Mouse (Mus musculus) G1E (cell line): Measurements from ENCODE around the gene Entpd7. TPM values are rescaled to one million over a fixed set of nuclear protein-coding genes. Genes with fewer than 3 reads are reported as not detected.

Source experiments
- ATAC-seq: 2 replicates; pipeline ENCODE4 v1.8.0; 2016; ENCODE audit warnings: mild to moderate bottlenecking; ENCODE audit not compliant: insufficient number of reproducible peaks, poor library complexity, low FRiP score, severe bottlenecking; ENCODE audit errors: extremely low read depth
- DNase-seq: peaks from one replicate; pipeline ENCODE4 v3.0.0; 2012; ENCODE audit warnings: low spot score
- H3K27me3 ChIP-seq: 2 replicates; pipeline ENCODE4 v1.6.1; 2012; ENCODE audit warnings: mild to moderate bottlenecking, low read length, inconsistent platforms; ENCODE audit not compliant: insufficient read depth
- H3K36me3 ChIP-seq: replicated peaks from 2 replicates; pipeline ENCODE3; 2012; ENCODE audit warnings: mild to moderate bottlenecking, inconsistent platforms
- H3K4me1 ChIP-seq: 2 replicates; pipeline ENCODE4 v1.6.1; 2012; ENCODE audit warnings: low read depth, low read length, inconsistent platforms, mixed read lengths; ENCODE audit not compliant: insufficient read depth
- H3K4me3 ChIP-seq: 2 replicates; pipeline ENCODE4 v1.5.1; 2012; ENCODE audit warnings: low read depth, mild to moderate bottlenecking, inconsistent platforms, low read length, moderate library complexity, mixed read lengths
- H3K9me3 ChIP-seq: replicated peaks from 2 replicates; pipeline ENCODE4 v1.6.1; 2012; ENCODE audit warnings: inconsistent platforms
- CTCF ChIP-seq: IDR thresholded peaks from 2 replicates; pipeline ENCODE4 v1.5.1; 2012; ENCODE audit warnings: low read depth, low read length, inconsistent platforms, mixed read lengths
- GATA1 ChIP-seq: IDR thresholded peaks from 2 replicates; pipeline ENCODE4 v1.6.1; 2012; ENCODE audit warnings: borderline replicate concordance, low read length, inconsistent platforms, mixed read lengths
- GATA2 ChIP-seq: IDR thresholded peaks from 2 replicates; pipeline ENCODE4 v1.6.1; 2012; ENCODE audit warnings: low read depth, low read length, inconsistent platforms, borderline replicate concordance
- POLR2AphosphoS5 ChIP-seq: IDR thresholded peaks from 2 replicates; pipeline ENCODE4 v1.6.1; 2012; ENCODE audit warnings: low read depth, low read length, inconsistent platforms; ENCODE audit not compliant: insufficient replicate concordance
- TAL1 ChIP-seq: conservative IDR thresholded peaks from 2 replicates; pipeline ENCODE4 v1.6.1; 2012; ENCODE audit warnings: low read depth, low read length, inconsistent platforms, mixed read lengths
- polyA plus RNA-seq: library from polyadenylated mRNA; stranded (reverse); fragments of >175 nt; gene quantifications from 2 replicates; pipeline ENCODE4 v1.2.3, GENCODE M21; 2012
- total RNA-seq, 2 experiments: library from RNA; stranded (forward) in 1 of 2; stranded (reverse) in 1 of 2; fragments of 200-1000 nt in 1 of 2; fragments of >200 nt in 1 of 2; fragmentation: Nextera tagmentation in 1 of 2; gene quantifications; 2 replicates each; pipeline ENCODE4 v1.2.3; 2014 to 2017

Entpd7 gene
- total and polyA plus RNA-seq, 3 experiments: 2.2 to 21.1 (median 6.6) TPM

- no peaks in the 10 kb centered on the region for H3K27me3 ChIP-seq
- H3K4me1 ChIP-seq: peaks cover 23% of the 10 kb centered on the region
- H3K9me3 ChIP-seq: 0 out of 2 replicates have a peak, but pooled peaks cover 2% of the 10 kb centered on the region
- DNase-seq: no peak
- peaks cover 56% of the 10 kb centered on the region for H3K36me3 ChIP-seq
- no peak overlapping the region for H3K4me3 ChIP-seq
- ATAC-seq: no peak
- TF ChIP-seq CTCF (no peak), POLR2AphosphoS5 (no peak), TAL1 (no peak), GATA1 (no peak), GATA2 (no peak)
Observed at GRCm38 (mm10) chr19:43711971-43712370, 22.5 kb downstream of the Entpd7 start.

- Histone ChIP-seq H3K4me3 (no peak overlapping the region), H3K36me3 (peaks cover 81% of the 10 kb centered on the region), H3K4me1 (no peaks in the 10 kb centered on the region; the same call in 1 of the 2 replicates), H3K27me3 (no peaks in the 10 kb centered on the region), H3K9me3 (no peaks in the 10 kb centered on the region)
- TF ChIP-seq GATA2 (no peak), CTCF (no peak), POLR2AphosphoS5 (no peak), GATA1 (no peak)
- no peak for ATAC-seq
- no peak for DNase-seq
Observed at GRCm38 (mm10) chr19:43720061-43720460, 30.6 kb downstream of the Entpd7 start.

GRCm38 (mm10) chr19:43722891-43723290, 33.4 kb downstream of the Entpd7 start:
- ATAC-seq (no peak), DNase-seq (no peak)
- Histone ChIP-seq H3K27me3 (no peaks in the 10 kb centered on the region), H3K4me3 (no peak overlapping the region), H3K9me3 (no peaks in the 10 kb centered on the region), H3K4me1 (peaks cover 5% of the 10 kb centered on the region), H3K36me3 (peaks cover 90% of the 10 kb centered on the region)
- no peak for TF ChIP-seq POLR2AphosphoS5
- no peak for TF ChIP-seq TAL1
- no peak for TF ChIP-seq GATA2
- no peak for TF ChIP-seq GATA1
- no peak for TF ChIP-seq CTCF

GRCm38 (mm10) chr19:43723501-43723900, 34.0 kb downstream of the Entpd7 start:
- Histone ChIP-seq H3K9me3 (no peaks in the 10 kb centered on the region), H3K27me3 (no peaks in the 10 kb centered on the region), H3K36me3 (peaks cover 90% of the 10 kb centered on the region), H3K4me3 (no peak overlapping the region), H3K4me1 (peaks cover 5% of the 10 kb centered on the region)
- TF ChIP-seq POLR2AphosphoS5 (no peak), TAL1 (no peak), GATA1 (no peak), CTCF (no peak), GATA2 (no peak)
- no peak for ATAC-seq
- DNase-seq: no peak

- no peak overlapping the region for H3K4me3 ChIP-seq
- H3K4me1 ChIP-seq: peaks cover 5% of the 10 kb centered on the region
- H3K9me3 ChIP-seq: no peaks in the 10 kb centered on the region
- DNase-seq (no peak), ATAC-seq (no peak)
- no peaks in the 10 kb centered on the region for H3K27me3 ChIP-seq
- peaks cover 89% of the 10 kb centered on the region for H3K36me3 ChIP-seq
- TF ChIP-seq TAL1: no peak
- TF ChIP-seq GATA2: no peak
- TF ChIP-seq GATA1: no peak
Observed at GRCm38 (mm10) chr19:43724194-43724593, 34.7 kb downstream of the Entpd7 start.

GRCm38 (mm10) chr19:43724821-43725220, 35.3 kb downstream of the Entpd7 start:
- Histone ChIP-seq H3K27me3 (no peaks in the 10 kb centered on the region), H3K36me3 (peaks cover 89% of the 10 kb centered on the region), H3K9me3 (no peaks in the 10 kb centered on the region), H3K4me3 (no peak overlapping the region), H3K4me1 (peaks cover 8% of the 10 kb centered on the region)
- TF ChIP-seq GATA2: no peak
- TF ChIP-seq POLR2AphosphoS5: no peak
- TF ChIP-seq GATA1: no peak
- TF ChIP-seq TAL1: no peak
- ATAC-seq: no peak
- DNase-seq: no peak
